Mouse (Mus musculus) megakaryocyte, embryonic 14.5 days (primary cell): Measurements from ENCODE around the gene Rbpjl. TPM values are rescaled to one million over a fixed set of nuclear protein-coding genes. Genes with fewer than 3 reads are reported as not detected.

Experiments used
- H3K27me3 ChIP-seq: replicated peaks from 2 replicates; pipeline ENCODE3; 2012; ENCODE audit warnings: inconsistent platforms
- H3K36me3 ChIP-seq: replicated peaks from 2 replicates; pipeline ENCODE3; 2012; ENCODE audit warnings: low read length, inconsistent platforms, mixed read lengths
- H3K4me1 ChIP-seq: 2 replicates; pipeline ENCODE4 v1.6.1; 2012; ENCODE audit warnings: inconsistent platforms
- H3K4me3 ChIP-seq: replicated peaks from 2 replicates; pipeline ENCODE3; 2012; ENCODE audit warnings: moderate library complexity, mild to moderate bottlenecking, inconsistent platforms
- H3K9me3 ChIP-seq: 2 replicates; pipeline ENCODE4 v1.6.1; 2012; ENCODE audit warnings: inconsistent platforms
- FLI1 ChIP-seq: IDR thresholded peaks from 2 replicates; pipeline ENCODE4 v1.6.1; 2012; ENCODE audit warnings: low read length, inconsistent platforms, mixed read lengths
- GATA1 ChIP-seq: IDR thresholded peaks from 3 replicates; pipeline ENCODE4 v1.6.1; 2012; ENCODE audit warnings: mixed read lengths, low read length, inconsistent platforms, borderline replicate concordance
- polyA plus RNA-seq: library from polyadenylated mRNA; stranded (reverse); fragments of >175 nt; gene quantifications from 2 replicates; pipeline ENCODE4 v1.2.3, GENCODE M21; 2012; ENCODE audit warnings: low replicate concordance; ENCODE audit not compliant: insufficient read depth

Gene Rbpjl
- polyA plus RNA-seq: 0.18 TPM in 1 of 2 replicates, not detected in the other

DNA sequence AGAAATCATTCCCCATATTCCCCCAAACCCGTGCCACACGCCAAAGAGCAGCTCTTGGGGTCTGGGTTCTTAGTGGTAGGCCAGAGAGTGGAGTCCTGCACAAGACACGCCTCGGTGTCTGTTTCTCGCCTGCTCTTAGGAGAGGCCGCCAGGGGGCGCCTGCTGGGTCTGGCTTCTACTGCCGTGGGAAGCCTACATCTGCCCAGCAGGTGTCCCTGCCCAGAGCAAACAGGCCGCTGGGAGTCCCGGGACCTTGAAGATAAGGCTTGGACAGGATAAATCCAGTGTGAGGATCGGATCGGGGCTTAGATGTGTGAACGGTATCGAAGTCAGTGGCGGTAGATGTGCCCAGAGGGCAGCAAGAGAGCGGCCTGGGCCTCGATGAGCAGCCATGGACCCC is at the start of gene Rbpjl:
Rbpjl (plus strand) TSS at position 236 of the 400 bp plus-strand sequence.
- TF ChIP-seq FLI1: no peak
- no peak for TF ChIP-seq GATA1
- Histone ChIP-seq H3K4me1 (peaks cover 22% of the 10 kb centered on the region), H3K36me3 (no peaks in the 10 kb centered on the region), H3K27me3 (peaks cover 95% of the 10 kb centered on the region), H3K4me3 (no peak within 1 kb of the TSS), H3K9me3 (peaks cover 8% of the 10 kb centered on the region; the same call in 1 of the 2 replicates)

DNA sequence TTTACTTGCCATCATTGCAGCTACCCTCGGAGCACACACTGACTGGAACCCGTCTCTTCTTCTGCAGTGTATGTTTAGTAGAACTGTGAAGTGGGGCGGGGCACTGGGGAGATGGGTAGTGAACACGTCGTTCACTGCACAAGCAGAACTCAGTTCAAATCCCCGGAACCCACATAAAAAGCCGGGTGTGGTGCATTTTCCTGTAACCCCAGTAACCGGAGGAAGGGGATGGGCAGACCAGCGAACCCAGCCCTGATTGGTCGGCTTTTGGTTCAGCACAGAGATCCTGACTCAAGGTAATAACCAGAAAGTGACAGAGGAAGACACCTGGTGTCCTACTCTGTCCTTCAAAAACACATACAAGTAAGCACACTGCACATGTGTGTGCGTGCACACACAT is 49.6 kb upstream of the Rbpjl start:
- Histone ChIP-seq H3K27me3 (peaks cover 15% of the 10 kb centered on the region), H3K4me3 (no peak overlapping the region), H3K36me3 (peaks cover 2% of the 10 kb centered on the region), H3K9me3 (peaks cover 21% of the 10 kb centered on the region), H3K4me1 (peaks cover 34% of the 10 kb centered on the region)
- TF ChIP-seq GATA1 (no peak), FLI1 (no peak)

- H3K4me1 ChIP-seq: peaks cover 38% of the 10 kb centered on the region
- peaks cover 2% of the 10 kb centered on the region for H3K36me3 ChIP-seq
- H3K9me3 ChIP-seq: peaks cover 18% of the 10 kb centered on the region
- TF ChIP-seq GATA1 (no peak), FLI1 (no peak)
- peak overlapping the region; percentile 47 for H3K4me3 ChIP-seq
- H3K27me3 ChIP-seq: peaks cover 21% of the 10 kb centered on the region
Observed at GRCm38 (mm10) chr2:164356177-164356967, 46.6 kb upstream of the Rbpjl start.

GRCm38 (mm10) chr2:164358373-164358772 is 44.6 kb upstream of the Rbpjl start:
- Histone ChIP-seq H3K4me3 (no peak overlapping the region), H3K4me1 (peaks cover 33% of the 10 kb centered on the region), H3K9me3 (peaks cover 18% of the 10 kb centered on the region), H3K27me3 (peaks cover 25% of the 10 kb centered on the region), H3K36me3 (peaks cover 2% of the 10 kb centered on the region)
- no peak for TF ChIP-seq FLI1
- no peak for TF ChIP-seq GATA1

GRCm38 (mm10) chr2:164359031-164359430 is 43.9 kb upstream of the Rbpjl start:
- Histone ChIP-seq H3K4me1 (peaks cover 29% of the 10 kb centered on the region), H3K27me3 (peaks cover 20% of the 10 kb centered on the region), H3K36me3 (peaks cover 2% of the 10 kb centered on the region), H3K9me3 (peaks cover 12% of the 10 kb centered on the region), H3K4me3 (no peak overlapping the region)
- TF ChIP-seq GATA1: no peak
- no peak for TF ChIP-seq FLI1

DNA sequence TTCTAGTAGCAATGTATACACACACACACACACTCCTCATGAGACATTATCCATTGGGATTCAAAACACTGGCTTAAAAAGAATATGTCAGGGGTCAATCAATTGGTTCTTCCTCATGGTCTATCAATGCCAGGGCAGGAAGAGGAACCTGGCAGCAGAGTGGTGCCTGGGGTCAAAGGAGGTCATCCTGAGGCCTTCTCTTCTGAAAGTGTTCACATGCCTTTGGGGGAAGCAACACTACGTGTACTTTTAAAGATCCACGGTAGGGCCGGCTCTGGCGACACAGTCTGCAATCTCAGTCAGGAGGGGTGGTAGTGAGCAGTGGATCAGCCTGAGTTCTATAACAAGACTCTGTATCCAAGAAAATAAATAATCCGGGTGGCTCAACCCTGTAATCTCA is 43.3 kb upstream of the Rbpjl start:
- Histone ChIP-seq H3K36me3 (peaks cover 1% of the 10 kb centered on the region), H3K4me3 (no peak overlapping the region), H3K4me1 (peaks cover 29% of the 10 kb centered on the region), H3K9me3 (peaks cover 10% of the 10 kb centered on the region), H3K27me3 (peaks cover 17% of the 10 kb centered on the region)
- no peak for TF ChIP-seq FLI1
- no peak for TF ChIP-seq GATA1

DNA sequence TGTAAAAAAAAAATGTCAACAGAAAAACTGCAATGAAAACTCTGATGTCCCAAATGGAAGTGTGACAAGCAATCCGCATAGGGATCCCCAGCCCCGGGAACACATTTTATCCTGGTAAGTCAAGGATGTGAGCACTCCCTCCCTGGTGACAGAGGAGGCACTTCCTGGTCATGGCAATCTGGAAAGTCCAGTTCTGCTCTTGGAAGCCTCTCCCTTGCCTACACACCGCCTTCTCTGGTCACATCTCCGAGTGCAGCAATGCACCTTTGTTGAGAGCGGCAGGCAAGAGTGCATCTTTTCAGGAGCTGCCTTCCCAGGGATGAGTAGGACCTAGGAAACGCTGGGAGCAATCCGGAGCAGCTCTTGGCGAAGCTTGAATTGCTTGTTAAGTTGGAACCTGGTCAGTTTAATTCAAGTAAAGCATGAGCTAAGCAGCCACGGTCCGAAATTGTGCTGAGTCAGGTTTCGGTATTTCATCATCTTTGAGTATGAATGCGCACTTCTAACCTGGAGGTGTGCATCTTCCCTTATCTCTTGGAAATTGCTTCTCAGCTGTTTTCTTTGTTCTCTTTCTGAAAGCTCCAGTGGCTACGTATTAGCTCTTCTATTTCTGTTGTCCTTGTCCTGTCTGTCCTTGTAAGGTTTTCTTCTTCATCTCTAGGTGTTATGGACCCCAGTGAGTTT is 41.8 kb upstream of the Rbpjl start:
- no peaks in the 10 kb centered on the region for H3K36me3 ChIP-seq
- no peak overlapping the region for H3K4me3 ChIP-seq
- no peak for TF ChIP-seq GATA1
- no peak for TF ChIP-seq FLI1

GRCm38 (mm10) chr2:164366947-164367346 is 36.0 kb upstream of the Rbpjl start:
- Histone ChIP-seq H3K9me3 (peaks cover 3% of the 10 kb centered on the region; the same call in 1 of the 2 replicates), H3K4me3 (no peak overlapping the region), H3K27me3 (peaks cover 21% of the 10 kb centered on the region), H3K36me3 (no peaks in the 10 kb centered on the region), H3K4me1 (peaks cover 7% of the 10 kb centered on the region)
- TF ChIP-seq GATA1 (no peak), FLI1 (no peak)

More for the DNA sequence above, 41.8 kb upstream of the Rbpjl start:
- Histone ChIP-seq H3K9me3 (peaks cover 2% of the 10 kb centered on the region; the same call in 1 of the 2 replicates), H3K4me1 (peaks cover 16% of the 10 kb centered on the region), H3K27me3 (peaks cover 13% of the 10 kb centered on the region)

DNA sequence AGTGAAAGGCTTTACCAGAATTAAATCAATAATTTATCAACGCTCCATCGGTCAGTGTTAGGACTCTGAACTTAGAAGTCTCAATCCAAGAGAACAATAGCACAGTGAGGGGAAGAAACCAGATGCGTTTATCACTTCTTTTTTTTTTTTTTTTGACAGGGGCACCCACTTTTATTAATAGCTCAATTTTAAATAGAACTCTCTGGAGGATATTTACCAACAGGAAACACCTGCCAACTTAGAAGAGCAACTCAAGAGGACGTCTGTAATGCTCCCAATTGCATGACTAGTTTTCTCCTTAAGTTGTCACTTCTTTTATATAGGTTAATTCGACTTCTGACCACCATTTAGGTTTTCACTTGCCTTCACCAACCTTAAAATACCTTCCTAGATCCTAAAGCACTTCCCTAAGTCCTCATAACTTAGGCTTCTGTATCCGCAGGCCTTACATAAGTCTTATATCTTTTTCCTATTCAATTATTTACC is 34.3 kb upstream of the Rbpjl start:
- TF ChIP-seq FLI1 (no peak), GATA1 (no peak)
- H3K4me3 ChIP-seq: no peak overlapping the region
- H3K27me3 ChIP-seq: peaks cover 25% of the 10 kb centered on the region
- H3K9me3 ChIP-seq: peaks cover 3% of the 10 kb centered on the region; the same call in 1 of the 2 replicates
- peaks cover 20% of the 10 kb centered on the region for H3K4me1 ChIP-seq
- no peaks in the 10 kb centered on the region for H3K36me3 ChIP-seq

- TF ChIP-seq GATA1: no peak
- no peak for TF ChIP-seq FLI1
- Histone ChIP-seq H3K9me3 (peaks cover 3% of the 10 kb centered on the region; the same call in 1 of the 2 replicates), H3K27me3 (peaks cover 32% of the 10 kb centered on the region), H3K4me3 (no peak overlapping the region), H3K4me1 (peaks cover 20% of the 10 kb centered on the region), H3K36me3 (no peaks in the 10 kb centered on the region)
Observed at GRCm38 (mm10) chr2:164371371-164371770, 31.6 kb upstream of the Rbpjl start.
